Mouse (Mus musculus) MEL (cell line): ENCODE measurements at regions not wholly inside any gene's neighbourhood (a gene's known extent, or its start where the extent isn't known, plus 50 kb on each side); places are given as distances from the start of the nearest gene placed in this dataset.

ENCODE experiments used
- BHLHE40 ChIP-seq: IDR thresholded peaks from 2 replicates; pipeline ENCODE4 v1.6.1; 2012; ENCODE audit warnings: low read depth, mild to moderate bottlenecking, inconsistent platforms, low read length, improper control_type of control experiment, borderline replicate concordance
- CTCF ChIP-seq, 3 experiments: IDR thresholded peaks in 2 of 3; conservative IDR thresholded peaks in 1 of 3; 2 replicates each; pipeline ENCODE4 v1.5.1; 2011 to 2012; ENCODE audit warnings: low read length in 3 of 3, low read depth in 2 of 3, mild to moderate bottlenecking in 2 of 3, improper control_type of control experiment in 1 of 3, inconsistent platforms in 1 of 3, mixed read lengths in 1 of 3, moderate library complexity in 1 of 3; ENCODE audit not compliant: control insufficient read depth in 1 of 3, insufficient read depth in 1 of 3, poor library complexity in 1 of 3, severe bottlenecking in 1 of 3
- E2F4 ChIP-seq: IDR thresholded peaks from 2 replicates; pipeline ENCODE4 v1.6.1; 2011; ENCODE audit warnings: low read depth, low read length, improper control_type of control experiment, borderline replicate concordance
- ELF1 ChIP-seq: IDR thresholded peaks from 2 replicates; pipeline ENCODE4 v1.6.1; 2014; ENCODE audit warnings: low read depth, mild to moderate bottlenecking, inconsistent platforms, low read length, improper control_type of control experiment, moderate library complexity
- GATA1 ChIP-seq: IDR thresholded peaks from 2 replicates; pipeline ENCODE4 v1.6.1; 2011; ENCODE audit warnings: low read depth, low read length, improper control_type of control experiment
- POLR2A ChIP-seq, 2 experiments: IDR thresholded peaks; 2 replicates each; pipeline ENCODE4 v1.6.1; 2011 to 2012; ENCODE audit warnings: low read length in 2 of 2, mild to moderate bottlenecking in 2 of 2, control low read depth in 1 of 2, improper control_type of control experiment in 1 of 2, low read depth in 1 of 2, moderate library complexity in 1 of 2; ENCODE audit not compliant: control insufficient read depth in 1 of 2, insufficient read depth in 1 of 2, poor library complexity in 1 of 2
- TCF12 ChIP-seq: IDR thresholded peaks from 2 replicates; pipeline ENCODE4 v1.6.1; 2014; ENCODE audit warnings: low read depth, mild to moderate bottlenecking, inconsistent platforms, low read length, improper control_type of control experiment, moderate library complexity
- ZNF384 ChIP-seq: IDR thresholded peaks from 2 replicates; pipeline ENCODE4 v1.6.1; 2012; ENCODE audit warnings: low read depth, mild to moderate bottlenecking, inconsistent platforms, low read length, improper control_type of control experiment

GRCm38 (mm10) chr16:93131404-93131803 lies 305.5 kb upstream of the Runx1 start:
- TF ChIP-seq CTCF (IDR thresholded peaks at IDR 0.05 in 2 of 3, conservative IDR thresholded peaks at IDR 0.05 in 1 of 3; ENCODE audit: control insufficient read depth in 1 of 3, insufficient read depth in 1 of 3, low read depth in 2 of 3, low read length in 3 of 3, poor library complexity in 1 of 3, severe bottlenecking in 1 of 3) (no peak), ZNF384 (no peak), GATA1 (peak; percentile 89), ELF1 (no peak), E2F4 (no peak), TCF12 (peak; percentile 97), POLR2A (IDR thresholded peaks at IDR 0.05; ENCODE audit: control insufficient read depth in 1 of 2, insufficient read depth in 1 of 2, low read depth in 1 of 2, low read length in 2 of 2, poor library complexity in 1 of 2) (no peak), BHLHE40 (peak; percentile 86)
